Mouse (Mus musculus) kidney, adult 2 months (tissue): ENCODE measurements at regions not wholly inside any gene's neighbourhood (a gene's known extent, or its start where the extent isn't known, plus 50 kb on each side); places are given as distances from the start of the nearest gene placed in this dataset.

Experiments used
- CTCF ChIP-seq: fragments of 200-500 bp; conservative IDR thresholded peaks from 2 replicates; pipeline ENCODE4 v1.5.1; 2011; ENCODE audit warnings: low read depth, mild to moderate bottlenecking, control low read depth, low read length, moderate library complexity, mixed read lengths; ENCODE audit not compliant: insufficient read depth, insufficient read length
- POLR2A ChIP-seq: fragments of 200-500 bp; IDR thresholded peaks from one replicate; pipeline ENCODE4 v1.6.1; 2011; ENCODE audit warnings: low read depth, low read length, control low read depth

GRCm38 (mm10) chr9:89497399-89497749, 125.6 kb downstream of the Minar1 start:
- TF ChIP-seq CTCF (no peak), POLR2A (no peak)
